Comparison of ENCODE assay signal across 11 mouse cellular contexts in genomic region chr6:117192678-117193077, GRCm38 (mm10). TPM values are rescaled to one million over a fixed set of nuclear protein-coding genes. Genes with fewer than 3 reads are reported as not detected.
"Had no signal": no experiment of that assay in that cellular context is flagged by ENCODE, and none has a peak within 500 bp of the region (broad histone marks: within the 10 kb centered on the region; RNA-seq: fewer than 3 reads in every experiment).

No protein-coding gene starts in this region.

- H3K4me3 ChIP-seq: limb, embryonic 15.5 days; liver, embryonic 12.5 days; midbrain, embryonic 10.5 days; myocyte; neural tube, embryonic 15.5 days had no signal

- ATAC-seq: inflammation-experienced regulatory T-cells, adult 6 months; liver, embryonic 12.5 days had no signal

- H3K4me1 ChIP-seq: limb, embryonic 15.5 days; liver, embryonic 12.5 days; midbrain, embryonic 10.5 days; neural tube, embryonic 15.5 days had no signal

- H3K27me3 ChIP-seq: limb, embryonic 15.5 days; liver, embryonic 12.5 days; neural tube, embryonic 15.5 days had no signal

- DNase-seq: lung, embryonic 14.5 days; lung, postnatal 10 days; lung, postnatal 4 days; midbrain, embryonic 14.5 days had no signal

- H3K4me2 ChIP-seq: limb, embryonic 15.5 days; liver, embryonic 12.5 days; lung, embryonic 14.5 days; neural tube, embryonic 15.5 days had no signal

- H3K9ac ChIP-seq: limb, embryonic 15.5 days; liver, embryonic 12.5 days; lung, embryonic 14.5 days; neural tube, embryonic 15.5 days had no signal

- H3K36me3 ChIP-seq: limb, embryonic 15.5 days; liver, embryonic 12.5 days; midbrain, embryonic 10.5 days; neural tube, embryonic 15.5 days had no signal

- H3K9me3 ChIP-seq: limb, embryonic 15.5 days; liver, embryonic 12.5 days; midbrain, embryonic 10.5 days; neural tube, embryonic 15.5 days had no signal

- H3K27ac ChIP-seq: limb, embryonic 15.5 days; liver, embryonic 12.5 days; midbrain, embryonic 10.5 days; neural tube, embryonic 15.5 days; stomach, postnatal 0 days had no signal

RNA-seq across cellular contexts. Expression of gene Cxcl12, which starts 24.3 kb away (rescaled TPM):
- polyA plus RNA-seq: inflammation-experienced regulatory T-cells, adult 6 months had no signal
